Mouse (Mus musculus) intestine, embryonic 14.5 days (tissue): ENCODE data around the gene Kif13a. TPM values are rescaled to one million over a fixed set of nuclear protein-coding genes. Genes with fewer than 3 reads are reported as not detected.

Experiments
- ATAC-seq: fragments of 200-750 bp; cut with Nextera tagmentation; replicated peaks from 2 replicates; pipeline ENCODE4 v1.8.0; 2017; ENCODE audit warnings: low read depth, moderate number of reproducible peaks, moderate TSS enrichment, moderate library complexity; ENCODE audit not compliant: low FRiP score, low TSS enrichment
- DNase-seq: peaks from one replicate; pipeline ENCODE4 v3.0.0-alpha.2; 2018; ENCODE audit warnings: low spot score
- H3K27ac ChIP-seq: fragments of 300-500 bp; sonication (generic); 2 replicates; pipeline ENCODE4 v1.5.1; 2014; ENCODE audit warnings: low read depth, mild to moderate bottlenecking, control low read depth
- H3K27me3 ChIP-seq: fragments of 300-500 bp; sonication (generic); replicated peaks from 2 replicates; pipeline ENCODE4 v1.6.1; 2014; ENCODE audit warnings: low read length, control low read depth; ENCODE audit not compliant: control insufficient read depth, insufficient read depth
- H3K36me3 ChIP-seq: fragments of 300-500 bp; sonication (generic); 2 replicates; pipeline ENCODE4 v1.6.1; 2014; ENCODE audit warnings: low read length, control low read depth; ENCODE audit not compliant: control insufficient read depth, insufficient read depth
- H3K4me1 ChIP-seq: fragments of 300-500 bp; sonication (generic); replicated peaks from 2 replicates; pipeline ENCODE4 v1.6.1; 2014; ENCODE audit warnings: low read length, control low read depth, mixed read lengths; ENCODE audit not compliant: control insufficient read depth, insufficient read depth
- H3K4me2 ChIP-seq: fragments of 300-500 bp; sonication (generic); 2 replicates; pipeline ENCODE4 v1.6.1; 2014; ENCODE audit warnings: low read length
- H3K4me3 ChIP-seq: fragments of 300-500 bp; sonication (generic); 2 replicates; pipeline ENCODE4 v1.5.1; 2014; ENCODE audit warnings: low read depth, low read length, control low read depth, mixed read lengths
- H3K9ac ChIP-seq: fragments of 300-500 bp; sonication (generic); 2 replicates; pipeline ENCODE4 v1.6.1; 2014; ENCODE audit warnings: mild to moderate bottlenecking, low read length
- H3K9me3 ChIP-seq: fragments of 300-500 bp; sonication (generic); 2 replicates; pipeline ENCODE4 v1.6.1; 2016; ENCODE audit warnings: low read length, control low read depth; ENCODE audit not compliant: control insufficient read depth
- WGBS: fragments of 180-500 bp; shearing (Covaris S2); extraction: QIAGEN DNeasy Blood & Tissue Kit; methylation state at CpG from one replicate; pipeline ENCODE4 v1.1.7; 2014; 5-methylcytosine and 5-hydroxymethylcytosine counted together
- polyA plus RNA-seq: library from polyadenylated mRNA; unstranded; fragments of >200 nt; fragmentation: Nextera tagmentation; extraction: Ambion mirVana; gene quantifications from 2 replicates; pipeline ENCODE4 v1.2.1, GENCODE M21; 2014

Kif13a gene
- polyA plus RNA-seq, 1 experiment from 2014 or later = 20.3 TPM

- DNase-seq = no peak
- H3K9ac ChIP-seq = no peak overlapping the region
- H3K36me3 ChIP-seq = peaks cover 52% of the 10 kb centered on the region
- no peaks in the 10 kb centered on the region for H3K9me3 ChIP-seq
- whole genome bisulfite sequencing = 98% methylated on average over 17 of the region's 17 CpGs
- ATAC-seq = no peak
- H3K4me2 ChIP-seq = no peak overlapping the region
- H3K4me1 ChIP-seq = no peaks in the 10 kb centered on the region
- H3K27me3 ChIP-seq = no peaks in the 10 kb centered on the region
- no peak overlapping the region for H3K27ac ChIP-seq
- no peak overlapping the region for H3K4me3 ChIP-seq
These were observed 119.1 kb downstream of the Kif13a start for GRCm38 (mm10) chr13:46810613-46811012.

GRCm38 (mm10) chr13:46810098-46810497, 119.6 kb downstream of the Kif13a start:
- H3K4me3 ChIP-seq = no peak overlapping the region
- no peak for DNase-seq
- no peak overlapping the region for H3K9ac ChIP-seq
- H3K4me2 ChIP-seq = no peak overlapping the region
- no peak for ATAC-seq
- no peak overlapping the region for H3K27ac ChIP-seq
- H3K4me1 ChIP-seq = no peaks in the 10 kb centered on the region
- WGBS = 89% methylated on average over 12 of the region's 12 CpGs
- H3K36me3 ChIP-seq = peaks cover 49% of the 10 kb centered on the region
- no peaks in the 10 kb centered on the region for H3K27me3 ChIP-seq
- H3K9me3 ChIP-seq = no peaks in the 10 kb centered on the region

GRCm38 (mm10) chr13:46807901-46808300, 121.8 kb downstream of the Kif13a start:
- Histone ChIP-seq H3K4me3 (no peak overlapping the region), H3K27ac (no peak overlapping the region), H3K9ac (no peak overlapping the region), H3K36me3 (peaks cover 35% of the 10 kb centered on the region), H3K4me2 (no peak overlapping the region), H3K27me3 (no peaks in the 10 kb centered on the region), H3K9me3 (no peaks in the 10 kb centered on the region), H3K4me1 (no peaks in the 10 kb centered on the region)
- no peak for DNase-seq
- ATAC-seq = no peak
- 93% methylated on average over 11 of the region's 11 CpGs for WGBS

GRCm38 (mm10) chr13:46801196-46801595, 128.5 kb downstream of the Kif13a start:
- no peaks in the 10 kb centered on the region for H3K9me3 ChIP-seq
- ATAC-seq (no peak), DNase-seq (no peak)
- H3K9ac ChIP-seq = no peak overlapping the region
- no peaks in the 10 kb centered on the region for H3K27me3 ChIP-seq
- peaks cover 47% of the 10 kb centered on the region for H3K36me3 ChIP-seq
- no peak overlapping the region for H3K27ac ChIP-seq
- no peak overlapping the region for H3K4me2 ChIP-seq
- WGBS = 94% methylated on average over 13 of the region's 13 CpGs
- no peaks in the 10 kb centered on the region for H3K4me1 ChIP-seq
- H3K4me3 ChIP-seq = no peak overlapping the region

- DNase-seq (no peak), ATAC-seq (no peak)
- no peaks in the 10 kb centered on the region for H3K27me3 ChIP-seq
- H3K4me1 ChIP-seq = no peaks in the 10 kb centered on the region
- 39% methylated on average over 4 of the region's 4 CpGs for WGBS
- H3K9ac ChIP-seq = no peak overlapping the region
- H3K4me2 ChIP-seq = no peak overlapping the region
- peaks cover 52% of the 10 kb centered on the region for H3K36me3 ChIP-seq
- H3K9me3 ChIP-seq = no peaks in the 10 kb centered on the region
- H3K4me3 ChIP-seq = no peak overlapping the region
- no peak overlapping the region for H3K27ac ChIP-seq
These were observed 131.5 kb downstream of the Kif13a start for GRCm38 (mm10) chr13:46798156-46798555.

- Histone ChIP-seq H3K4me1 (no peaks in the 10 kb centered on the region), H3K4me2 (no peak overlapping the region), H3K27me3 (no peaks in the 10 kb centered on the region), H3K36me3 (peaks cover 55% of the 10 kb centered on the region), H3K27ac (no peak overlapping the region), H3K9ac (no peak overlapping the region), H3K9me3 (no peaks in the 10 kb centered on the region), H3K4me3 (no peak overlapping the region)
- DNase-seq (no peak), ATAC-seq (no peak)
- WGBS = 100% methylated on average over 1 of the region's 1 CpGs
These were observed 133.3 kb downstream of the Kif13a start for GRCm38 (mm10) chr13:46796381-46796780.

GRCm38 (mm10) chr13:46793824-46794223, 135.8 kb downstream of the Kif13a start:
- Histone ChIP-seq H3K4me1 (no peaks in the 10 kb centered on the region), H3K4me2 (no peak overlapping the region), H3K27ac (no peak overlapping the region), H3K36me3 (peaks cover 50% of the 10 kb centered on the region), H3K9me3 (no peaks in the 10 kb centered on the region), H3K9ac (no peak overlapping the region), H3K27me3 (no peaks in the 10 kb centered on the region), H3K4me3 (no peak overlapping the region)
- DNase-seq = no peak
- 83% methylated on average over 13 of the region's 13 CpGs for WGBS
- no peak for ATAC-seq

- DNase-seq (no peak), ATAC-seq (no peak)
- Histone ChIP-seq H3K27me3 (no peaks in the 10 kb centered on the region), H3K9me3 (no peaks in the 10 kb centered on the region), H3K4me1 (no peaks in the 10 kb centered on the region), H3K27ac (no peak overlapping the region), H3K9ac (no peak overlapping the region), H3K4me2 (no peak overlapping the region), H3K36me3 (peaks cover 45% of the 10 kb centered on the region), H3K4me3 (no peak overlapping the region)
- WGBS = 85% methylated on average over 8 of the region's 8 CpGs
These were observed 141.2 kb downstream of the Kif13a start for GRCm38 (mm10) chr13:46788452-46788851.

- Histone ChIP-seq H3K9me3 (no peaks in the 10 kb centered on the region), H3K27ac (no peak overlapping the region), H3K4me2 (no peak overlapping the region), H3K36me3 (peaks cover 36% of the 10 kb centered on the region), H3K27me3 (no peaks in the 10 kb centered on the region), H3K4me3 (no peak overlapping the region), H3K9ac (no peak overlapping the region), H3K4me1 (no peaks in the 10 kb centered on the region)
- no peak for ATAC-seq
- WGBS = 76% methylated on average over 2 of the region's 2 CpGs
- DNase-seq = no peak
These were observed 142.8 kb downstream of the Kif13a start for GRCm38 (mm10) chr13:46786836-46787235.
